Mouse (Mus musculus) limb, embryonic 12.5 days (tissue): ENCODE measurements at regions not wholly inside any gene's neighbourhood (a gene's known extent, or its start where the extent isn't known, plus 50 kb on each side); places are given as distances from the start of the nearest gene placed in this dataset.
A peak's percentile ranks its signal among the peaks of the same experiment; 100 is the strongest.

Experiments
- ATAC-seq: fragments of 200-750 bp; cut with Nextera tagmentation; 2 replicates; pipeline ENCODE4 v1.8.0; 2017; ENCODE audit warnings: low read depth, moderate TSS enrichment; ENCODE audit not compliant: insufficient number of reproducible peaks, insufficient read depth, low FRiP score, low TSS enrichment
- H3K27ac ChIP-seq: fragments of 300-500 bp; sonication (generic); 2 replicates; pipeline ENCODE4 v1.5.1; 2016; ENCODE audit warnings: mild to moderate bottlenecking, moderate library complexity
- H3K27me3 ChIP-seq: fragments of 300-500 bp; sonication (generic); 2 replicates; pipeline ENCODE4 v1.6.1; 2016; ENCODE audit warnings: mild to moderate bottlenecking, moderate library complexity
- H3K36me3 ChIP-seq: fragments of 300-500 bp; sonication (generic); 2 replicates; pipeline ENCODE4 v1.6.1; 2016; ENCODE audit warnings: mild to moderate bottlenecking, moderate library complexity
- H3K4me1 ChIP-seq: fragments of 300-500 bp; sonication (generic); replicated peaks from 2 replicates; pipeline ENCODE4 v1.6.1; 2016
- H3K4me2 ChIP-seq: fragments of 300-500 bp; sonication (generic); 2 replicates; pipeline ENCODE4 v1.6.1; 2016; ENCODE audit warnings: mild to moderate bottlenecking, moderate library complexity
- H3K4me3 ChIP-seq: fragments of 300-500 bp; sonication (generic); replicated peaks from 2 replicates; pipeline ENCODE4 v1.5.1; 2016; ENCODE audit warnings: mild to moderate bottlenecking
- H3K9ac ChIP-seq: fragments of 300-500 bp; sonication (generic); replicated peaks from 2 replicates; pipeline ENCODE4 v1.6.1; 2016; ENCODE audit warnings: mild to moderate bottlenecking, moderate library complexity
- H3K9me3 ChIP-seq: fragments of 300-500 bp; sonication (generic); 2 replicates; pipeline ENCODE4 v1.6.1; 2016; ENCODE audit warnings: mild to moderate bottlenecking, moderate library complexity
- WGBS: fragments of 180-500 bp; shearing (Covaris S2); methylation state at CpG from one replicate; pipeline ENCODE4 v1.1.7; 2016; 5-methylcytosine and 5-hydroxymethylcytosine counted together

GRCm38 (mm10) chr1:82068571-82068970 is 164.3 kb upstream of the Gm9747 start:
- H3K4me3 ChIP-seq = no peak overlapping the region
- no peak overlapping the region for H3K9ac ChIP-seq
- H3K36me3 ChIP-seq = no peaks in the 10 kb centered on the region
- H3K27me3 ChIP-seq = no peaks in the 10 kb centered on the region
- no peak for ATAC-seq
- H3K4me2 ChIP-seq = no peak overlapping the region
- no peak overlapping the region for H3K27ac ChIP-seq
- no peaks in the 10 kb centered on the region for H3K9me3 ChIP-seq
- 94% methylated on average over 4 of the region's 4 CpGs for WGBS
- H3K4me1 ChIP-seq = no peaks in the 10 kb centered on the region

- H3K9ac ChIP-seq = no peak overlapping the region
- no peak overlapping the region for H3K27ac ChIP-seq
- no peaks in the 10 kb centered on the region for H3K4me1 ChIP-seq
- no peak overlapping the region for H3K4me3 ChIP-seq
- no peaks in the 10 kb centered on the region for H3K9me3 ChIP-seq
- no peaks in the 10 kb centered on the region for H3K27me3 ChIP-seq
- H3K4me2 ChIP-seq = no peak overlapping the region
- no peaks in the 10 kb centered on the region for H3K36me3 ChIP-seq
- WGBS = 82% methylated on average over 9 of the region's 9 CpGs
- no peak for ATAC-seq
Observed at GRCm38 (mm10) chr1:82070181-82071109, 162.5 kb upstream of the Gm9747 start.

- no peaks in the 10 kb centered on the region for H3K9me3 ChIP-seq
- H3K27me3 ChIP-seq = no peaks in the 10 kb centered on the region
- H3K4me3 ChIP-seq = no peak overlapping the region
- no peak overlapping the region for H3K27ac ChIP-seq
- H3K9ac ChIP-seq = no peak overlapping the region
- no peak for ATAC-seq
- H3K4me1 ChIP-seq = no peaks in the 10 kb centered on the region
- H3K4me2 ChIP-seq = no peak overlapping the region
- no peaks in the 10 kb centered on the region for H3K36me3 ChIP-seq
- WGBS = 78% methylated on average over 6 of the region's 6 CpGs
Observed at GRCm38 (mm10) chr1:82089136-82089839, 143.6 kb upstream of the Gm9747 start.

GRCm38 (mm10) chr1:82095101-82095500 is 137.8 kb upstream of the Gm9747 start:
- H3K9ac ChIP-seq = no peak overlapping the region
- no peaks in the 10 kb centered on the region for H3K36me3 ChIP-seq
- no peak for ATAC-seq
- H3K9me3 ChIP-seq = no peaks in the 10 kb centered on the region
- no peak overlapping the region for H3K4me2 ChIP-seq
- WGBS = 98% methylated on average over 2 of the region's 2 CpGs
- H3K4me3 ChIP-seq = no peak overlapping the region
- no peak overlapping the region for H3K27ac ChIP-seq
- no peaks in the 10 kb centered on the region for H3K4me1 ChIP-seq
- H3K27me3 ChIP-seq = no peaks in the 10 kb centered on the region

- no peak overlapping the region for H3K4me3 ChIP-seq
- no peak for ATAC-seq
- H3K36me3 ChIP-seq = no peaks in the 10 kb centered on the region
- H3K9me3 ChIP-seq = no peaks in the 10 kb centered on the region
- no peak overlapping the region for H3K27ac ChIP-seq
- no peak overlapping the region for H3K9ac ChIP-seq
- 75% methylated on average over 5 of the region's 5 CpGs for WGBS
- H3K27me3 ChIP-seq = no peaks in the 10 kb centered on the region
- no peak overlapping the region for H3K4me2 ChIP-seq
- no peaks in the 10 kb centered on the region for H3K4me1 ChIP-seq
Observed at GRCm38 (mm10) chr1:82106756-82107155, 126.2 kb upstream of the Gm9747 start.

- 93% methylated on average over 1 of the region's 1 CpGs for WGBS
- ATAC-seq = no peak
- H3K36me3 ChIP-seq = no peaks in the 10 kb centered on the region
- no peaks in the 10 kb centered on the region for H3K9me3 ChIP-seq
- H3K4me1 ChIP-seq = peaks cover 8% of the 10 kb centered on the region; the same call in 1 of the 2 replicates
- H3K27me3 ChIP-seq = no peaks in the 10 kb centered on the region
- no peak overlapping the region for H3K27ac ChIP-seq
- no peak overlapping the region for H3K9ac ChIP-seq
- H3K4me2 ChIP-seq = no peak overlapping the region
- H3K4me3 ChIP-seq = no peak overlapping the region
Observed at GRCm38 (mm10) chr1:82110071-82110635, 122.8 kb upstream of the Gm9747 start.

- WGBS = 27% methylated on average over 5 of the region's 5 CpGs
- Histone ChIP-seq H3K4me3 (no peak overlapping the region), H3K4me1 (peaks cover 8% of the 10 kb centered on the region; the same call in 1 of the 2 replicates), H3K4me2 (no peak overlapping the region), H3K36me3 (no peaks in the 10 kb centered on the region), H3K27me3 (no peaks in the 10 kb centered on the region), H3K27ac (no peak overlapping the region), H3K9me3 (no peaks in the 10 kb centered on the region), H3K9ac (no peak overlapping the region)
- ATAC-seq = no peak
Observed at GRCm38 (mm10) chr1:82112401-82112800, 120.5 kb upstream of the Gm9747 start.

GRCm38 (mm10) chr1:82124503-82124902 is 108.4 kb upstream of the Gm9747 start:
- Histone ChIP-seq H3K4me1 (peaks cover 15% of the 10 kb centered on the region), H3K4me2 (no peak overlapping the region), H3K27ac (no peak overlapping the region), H3K36me3 (no peaks in the 10 kb centered on the region), H3K9me3 (no peaks in the 10 kb centered on the region), H3K4me3 (no peak overlapping the region), H3K27me3 (no peaks in the 10 kb centered on the region), H3K9ac (no peak overlapping the region)
- WGBS = 49% methylated on average over 5 of the region's 5 CpGs
- ATAC-seq = no peak

- H3K27ac ChIP-seq = no peak overlapping the region
- no peaks in the 10 kb centered on the region for H3K36me3 ChIP-seq
- H3K4me1 ChIP-seq = peaks cover 9% of the 10 kb centered on the region; the same call in 1 of the 2 replicates
- no peaks in the 10 kb centered on the region for H3K27me3 ChIP-seq
- no peaks in the 10 kb centered on the region for H3K9me3 ChIP-seq
- no peak overlapping the region for H3K4me2 ChIP-seq
- H3K4me3 ChIP-seq = no peak overlapping the region
- no peak overlapping the region for H3K9ac ChIP-seq
- WGBS = 25% methylated on average over 5 of the region's 5 CpGs
- 0 out of 2 replicates have a peak, but pooled peaks have one; percentile 37 for ATAC-seq
Observed at GRCm38 (mm10) chr1:82129700-82130275, 103.1 kb upstream of the Gm9747 start.

GRCm38 (mm10) chr1:82132536-82132935 is 100.4 kb upstream of the Gm9747 start:
- Histone ChIP-seq H3K9ac (no peak overlapping the region), H3K27ac (no peak overlapping the region), H3K4me2 (no peak overlapping the region), H3K4me1 (peaks cover 13% of the 10 kb centered on the region), H3K4me3 (no peak overlapping the region), H3K9me3 (no peaks in the 10 kb centered on the region), H3K27me3 (no peaks in the 10 kb centered on the region), H3K36me3 (no peaks in the 10 kb centered on the region)
- WGBS = 77% methylated on average over 6 of the region's 6 CpGs
- ATAC-seq = no peak

- Histone ChIP-seq H3K4me2 (no peak overlapping the region), H3K4me1 (peaks cover 11% of the 10 kb centered on the region), H3K36me3 (no peaks in the 10 kb centered on the region), H3K27me3 (no peaks in the 10 kb centered on the region), H3K27ac (no peak overlapping the region), H3K9me3 (no peaks in the 10 kb centered on the region), H3K9ac (no peak overlapping the region), H3K4me3 (no peak overlapping the region)
- no peak for ATAC-seq
- WGBS = 93% methylated on average over 2 of the region's 2 CpGs
Observed at GRCm38 (mm10) chr1:82134938-82135337, 98.0 kb upstream of the Gm9747 start.
